Mouse (Mus musculus) limb, embryonic 12.5 days (tissue): ENCODE measurements around the gene B3gnt8. TPM values are rescaled to one million over a fixed set of nuclear protein-coding genes. Genes with fewer than 3 reads are reported as not detected.

Source experiments
- ATAC-seq: fragments of 200-750 bp; cut with Nextera tagmentation; 2 replicates; pipeline ENCODE4 v1.8.0; 2017; ENCODE audit warnings: low read depth, moderate TSS enrichment; ENCODE audit not compliant: insufficient number of reproducible peaks, insufficient read depth, low FRiP score, low TSS enrichment
- H3K27ac ChIP-seq: fragments of 300-500 bp; sonication (generic); 2 replicates; pipeline ENCODE4 v1.5.1; 2016; ENCODE audit warnings: mild to moderate bottlenecking, moderate library complexity
- H3K27me3 ChIP-seq: fragments of 300-500 bp; sonication (generic); 2 replicates; pipeline ENCODE4 v1.6.1; 2016; ENCODE audit warnings: mild to moderate bottlenecking, moderate library complexity
- H3K36me3 ChIP-seq: fragments of 300-500 bp; sonication (generic); 2 replicates; pipeline ENCODE4 v1.6.1; 2016; ENCODE audit warnings: mild to moderate bottlenecking, moderate library complexity
- H3K4me1 ChIP-seq: fragments of 300-500 bp; sonication (generic); replicated peaks from 2 replicates; pipeline ENCODE4 v1.6.1; 2016
- H3K4me2 ChIP-seq: fragments of 300-500 bp; sonication (generic); 2 replicates; pipeline ENCODE4 v1.6.1; 2016; ENCODE audit warnings: mild to moderate bottlenecking, moderate library complexity
- H3K4me3 ChIP-seq: fragments of 300-500 bp; sonication (generic); replicated peaks from 2 replicates; pipeline ENCODE4 v1.5.1; 2016; ENCODE audit warnings: mild to moderate bottlenecking
- H3K9ac ChIP-seq: fragments of 300-500 bp; sonication (generic); replicated peaks from 2 replicates; pipeline ENCODE4 v1.6.1; 2016; ENCODE audit warnings: mild to moderate bottlenecking, moderate library complexity
- H3K9me3 ChIP-seq: fragments of 300-500 bp; sonication (generic); 2 replicates; pipeline ENCODE4 v1.6.1; 2016; ENCODE audit warnings: mild to moderate bottlenecking, moderate library complexity
- WGBS: fragments of 180-500 bp; shearing (Covaris S2); methylation state at CpG from one replicate; pipeline ENCODE4 v1.1.7; 2016; 5-methylcytosine and 5-hydroxymethylcytosine counted together
- polyA plus RNA-seq: library from polyadenylated mRNA; unstranded; fragments of >200 nt; fragmentation: Nextera tagmentation; extraction: Ambion mirVana; gene quantifications from 2 replicates; pipeline ENCODE4 v1.2.1, GENCODE M21; 2016

The B3gnt8 gene
- polyA plus RNA-seq, 1 experiment from 2014 or later: 2.8 TPM

DNA sequence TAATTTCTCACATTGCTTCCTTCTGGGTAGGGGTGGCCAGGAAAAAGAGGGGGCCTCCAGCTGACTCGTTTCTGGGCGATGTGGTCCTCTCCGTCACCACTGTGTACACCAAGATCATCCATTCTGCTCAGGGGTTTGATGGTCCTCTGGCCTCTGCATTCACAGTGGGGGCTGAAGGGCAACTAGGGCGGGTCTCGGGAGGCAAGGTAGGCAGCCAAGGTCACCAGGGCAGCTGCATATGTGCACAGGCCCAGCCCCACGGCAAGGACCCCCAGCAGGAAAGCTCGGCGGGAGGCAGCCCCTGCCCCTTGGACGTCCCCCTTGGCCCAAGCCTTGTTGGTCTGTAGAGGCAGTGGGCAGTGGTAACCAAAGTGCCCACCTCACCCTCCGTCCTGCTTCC is 42.7 kb downstream of the B3gnt8 start:
- no peak overlapping the region for H3K4me2 ChIP-seq
- no peaks in the 10 kb centered on the region for H3K4me1 ChIP-seq
- H3K4me3 ChIP-seq: no peak overlapping the region
- WGBS: 85% methylated on average over 10 of the region's 10 CpGs
- no peak overlapping the region for H3K9ac ChIP-seq
- no peaks in the 10 kb centered on the region for H3K9me3 ChIP-seq
- no peak overlapping the region for H3K27ac ChIP-seq
- H3K27me3 ChIP-seq: peaks cover 18% of the 10 kb centered on the region
- ATAC-seq: no peak
- H3K36me3 ChIP-seq: peaks cover 53% of the 10 kb centered on the region

DNA sequence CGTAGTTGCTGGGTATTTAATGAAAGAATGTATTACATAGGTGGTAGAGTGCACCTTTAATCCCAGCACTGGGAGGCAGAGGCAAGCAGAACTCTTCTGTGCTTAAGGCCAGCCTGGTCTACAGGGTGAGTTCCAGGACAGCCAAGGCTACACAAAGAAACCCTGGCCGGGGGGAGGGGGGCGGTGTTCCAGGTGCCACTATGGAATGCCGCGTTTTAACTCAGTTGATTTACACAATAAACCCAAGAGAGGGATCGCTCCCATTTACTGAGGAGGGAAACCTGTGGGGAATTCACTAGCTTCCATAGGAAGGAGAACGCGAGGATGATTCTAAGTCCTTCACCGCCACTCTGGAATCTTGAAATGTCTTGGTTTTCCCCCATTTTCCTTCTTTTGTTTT is 43.2 kb downstream of the B3gnt8 start:
- H3K9me3 ChIP-seq: no peaks in the 10 kb centered on the region
- H3K4me3 ChIP-seq: no peak overlapping the region
- peaks cover 23% of the 10 kb centered on the region for H3K27me3 ChIP-seq
- 82% methylated on average over 9 of the region's 9 CpGs for WGBS
- H3K27ac ChIP-seq: no peak overlapping the region
- ATAC-seq: no peak
- H3K36me3 ChIP-seq: peaks cover 49% of the 10 kb centered on the region
- no peak overlapping the region for H3K9ac ChIP-seq
- peaks cover 3% of the 10 kb centered on the region for H3K4me1 ChIP-seq
- no peak overlapping the region for H3K4me2 ChIP-seq

DNA sequence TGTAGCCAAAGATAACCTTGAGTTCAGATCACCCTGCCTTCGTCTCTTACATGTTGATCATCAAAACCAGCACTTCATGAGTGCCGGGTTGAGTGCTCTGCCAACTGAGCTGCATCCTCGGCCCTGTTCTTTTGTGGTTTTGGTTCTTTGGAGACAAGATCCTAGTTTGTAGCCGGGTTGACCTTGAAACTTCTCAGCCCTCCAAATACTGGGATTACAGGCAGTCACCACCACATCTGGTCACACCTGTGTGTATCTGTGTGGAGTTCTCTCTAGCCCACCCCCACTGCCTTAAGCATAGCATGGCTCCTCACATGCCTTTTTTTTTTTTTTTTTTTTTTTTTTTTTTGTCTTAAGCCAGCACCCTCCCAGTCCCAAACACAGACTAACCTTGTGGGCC is 43.6 kb downstream of the B3gnt8 start:
- WGBS: 90% methylated on average over 4 of the region's 4 CpGs
- Histone ChIP-seq H3K4me3 (no peak overlapping the region), H3K4me2 (no peak overlapping the region), H3K4me1 (peaks cover 8% of the 10 kb centered on the region), H3K27me3 (peaks cover 28% of the 10 kb centered on the region), H3K36me3 (peaks cover 44% of the 10 kb centered on the region), H3K9me3 (no peaks in the 10 kb centered on the region), H3K9ac (no peak overlapping the region), H3K27ac (no peak overlapping the region)
- no peak for ATAC-seq

DNA sequence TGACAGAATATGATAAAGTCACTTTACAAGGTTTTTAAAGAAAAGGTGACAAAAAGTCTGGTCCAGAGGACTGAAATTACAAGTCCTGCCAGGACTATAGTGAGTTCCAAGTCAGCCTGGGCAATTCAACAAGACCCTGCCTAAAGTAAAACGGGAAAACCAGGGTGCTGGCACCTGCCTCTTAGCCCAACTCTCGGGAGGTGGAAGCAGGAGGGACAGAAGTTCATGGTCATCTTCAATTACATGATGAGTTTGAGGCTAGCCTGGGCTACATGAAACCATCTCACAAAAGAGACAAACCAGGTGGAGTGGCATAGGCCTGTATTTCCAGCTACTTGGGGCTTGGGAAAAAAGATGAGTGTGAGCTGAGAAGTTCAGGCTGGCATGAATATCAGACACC is 45.2 kb downstream of the B3gnt8 start:
- peaks cover 11% of the 10 kb centered on the region for H3K4me1 ChIP-seq
- no peak overlapping the region for H3K4me2 ChIP-seq
- no peak for ATAC-seq
- no peaks in the 10 kb centered on the region for H3K9me3 ChIP-seq
- 78% methylated on average over 2 of the region's 2 CpGs for WGBS
- H3K36me3 ChIP-seq: peaks cover 30% of the 10 kb centered on the region
- H3K4me3 ChIP-seq: no peak overlapping the region
- H3K9ac ChIP-seq: no peak overlapping the region
- H3K27ac ChIP-seq: no peak overlapping the region
- peaks cover 44% of the 10 kb centered on the region for H3K27me3 ChIP-seq

DNA sequence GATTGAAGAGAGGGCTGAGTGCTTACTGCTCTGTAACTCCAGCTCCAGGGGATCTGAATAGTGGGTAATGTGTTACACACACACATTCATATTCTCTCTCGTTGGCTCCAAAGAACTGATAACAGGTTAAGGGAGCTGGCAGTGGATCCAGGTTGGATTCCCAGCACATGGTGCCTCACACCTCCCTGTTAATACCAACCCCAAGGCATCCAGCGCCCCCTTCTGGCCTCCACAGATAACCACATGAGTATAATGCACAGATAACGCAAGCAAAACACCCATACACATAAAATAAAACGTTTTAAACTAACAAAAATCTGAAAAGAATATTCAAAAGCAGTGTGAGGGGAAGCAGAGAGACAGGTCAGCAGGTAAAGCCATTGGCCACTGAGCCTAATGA is 46.0 kb downstream of the B3gnt8 start:
- Histone ChIP-seq H3K27ac (no peak overlapping the region), H3K4me2 (no peak overlapping the region), H3K9me3 (no peaks in the 10 kb centered on the region), H3K9ac (no peak overlapping the region), H3K36me3 (peaks cover 23% of the 10 kb centered on the region), H3K4me1 (peaks cover 11% of the 10 kb centered on the region), H3K27me3 (peaks cover 48% of the 10 kb centered on the region), H3K4me3 (no peak overlapping the region)
- WGBS: 48% methylated on average over 4 of the region's 4 CpGs
- ATAC-seq: no peak

DNA sequence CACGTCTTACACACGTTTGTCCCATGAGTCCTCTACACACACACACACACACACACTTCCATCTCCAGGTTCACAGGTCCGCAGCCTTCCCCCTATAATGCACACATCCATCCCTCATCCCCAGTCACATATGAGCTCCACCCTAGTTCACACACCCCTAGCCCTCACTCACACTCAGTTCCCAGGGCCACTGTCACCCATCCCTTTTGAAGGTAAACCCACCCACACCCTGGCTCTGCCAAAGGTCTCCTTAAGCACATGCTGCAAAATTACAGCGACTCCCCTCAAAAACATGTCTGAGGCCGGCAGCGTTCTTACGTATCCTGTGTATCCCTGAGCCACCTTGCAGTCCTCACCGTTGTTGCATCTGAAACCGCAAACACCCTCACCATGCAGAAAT is 47.8 kb downstream of the B3gnt8 start:
- Histone ChIP-seq H3K4me1 (peaks cover 11% of the 10 kb centered on the region), H3K9ac (peak overlapping the region; percentile 40; the same call in 1 of the 2 replicates), H3K4me3 (peak overlapping the region; percentile 35), H3K4me2 (peak overlapping the region; percentile 58), H3K27ac (no peak overlapping the region), H3K36me3 (peaks cover 4% of the 10 kb centered on the region), H3K9me3 (no peaks in the 10 kb centered on the region), H3K27me3 (peaks cover 60% of the 10 kb centered on the region)
- no peak for ATAC-seq
- WGBS: 25% methylated on average over 9 of the region's 9 CpGs

DNA sequence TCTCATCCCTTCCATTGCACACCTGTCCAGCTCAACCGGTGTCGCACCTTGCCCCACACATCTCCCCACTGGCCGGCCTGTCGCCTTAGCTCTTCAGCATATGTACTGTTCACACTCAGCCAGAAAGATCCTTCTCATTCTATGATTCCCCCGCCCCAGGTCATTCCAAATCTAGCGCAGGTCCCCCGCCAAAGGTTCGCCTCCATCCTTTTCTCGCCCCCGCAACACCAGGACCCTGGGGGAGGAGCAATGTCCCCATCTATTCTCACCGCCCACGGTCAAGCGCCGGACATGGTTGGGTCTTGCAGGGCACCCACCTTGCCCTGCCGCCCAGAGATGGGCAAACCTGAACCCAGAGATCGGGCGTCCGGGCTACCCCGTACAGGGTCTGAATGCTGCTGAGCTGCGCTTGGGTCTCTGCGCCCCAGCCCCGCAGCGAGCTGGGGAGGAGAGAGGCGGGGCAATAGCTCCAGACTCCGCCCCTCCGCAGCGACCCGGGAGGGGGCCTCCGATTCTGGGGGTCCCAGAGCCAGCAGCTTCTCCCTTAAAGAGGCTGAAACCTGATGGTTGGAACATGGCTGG is 48.4 kb downstream of the B3gnt8 start, which contains the start of gene Tmem91:
Gene Tmem91 (minus strand): TSS at position 448 of the 582 bp plus-strand sequence.
- Histone ChIP-seq H3K9ac (peak within 1 kb of the TSS; percentile 40; the same call in 1 of the 2 replicates), H3K27ac (no peak within 1 kb of the TSS), H3K4me2 (peak within 1 kb of the TSS; percentile 58), H3K4me3 (peak within 1 kb of the TSS; percentile 35), H3K27me3 (peaks cover 63% of the 10 kb centered on the region), H3K9me3 (no peaks in the 10 kb centered on the region), H3K36me3 (no peaks in the 10 kb centered on the region), H3K4me1 (peaks cover 11% of the 10 kb centered on the region)
- no peak for ATAC-seq
- 3% methylated on average over 29 of the region's 29 CpGs for WGBS

DNA sequence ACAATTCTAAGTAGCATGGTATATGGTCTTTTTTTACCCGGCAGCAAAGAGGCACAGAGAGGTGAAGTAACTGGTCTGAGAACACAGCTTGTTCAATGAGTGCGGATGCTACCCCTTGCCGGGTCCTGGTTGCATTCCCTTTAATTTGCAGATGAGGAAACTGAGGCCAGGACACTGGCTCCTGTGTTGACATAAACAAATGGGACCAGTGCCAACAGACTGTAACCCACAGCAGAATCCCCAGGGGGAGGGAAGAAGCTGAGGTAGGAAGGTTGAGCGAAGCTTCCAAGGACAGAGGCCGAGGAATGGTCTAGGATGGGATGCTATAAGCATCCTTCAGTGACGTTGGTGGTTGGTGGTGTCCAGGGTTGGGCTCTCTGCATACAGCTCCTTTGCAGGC is 49.0 kb downstream of the B3gnt8 start:
- H3K9me3 ChIP-seq: no peaks in the 10 kb centered on the region
- H3K36me3 ChIP-seq: no peaks in the 10 kb centered on the region
- H3K4me2 ChIP-seq: peak overlapping the region; percentile 58
- peaks cover 11% of the 10 kb centered on the region for H3K4me1 ChIP-seq
- no peak overlapping the region for H3K9ac ChIP-seq
- peak overlapping the region; percentile 35; the same call in 1 of the 2 replicates for H3K4me3 ChIP-seq
- WGBS: 45% methylated on average over 6 of the region's 6 CpGs
- H3K27ac ChIP-seq: no peak overlapping the region
- H3K27me3 ChIP-seq: peaks cover 63% of the 10 kb centered on the region
- no peak for ATAC-seq

DNA sequence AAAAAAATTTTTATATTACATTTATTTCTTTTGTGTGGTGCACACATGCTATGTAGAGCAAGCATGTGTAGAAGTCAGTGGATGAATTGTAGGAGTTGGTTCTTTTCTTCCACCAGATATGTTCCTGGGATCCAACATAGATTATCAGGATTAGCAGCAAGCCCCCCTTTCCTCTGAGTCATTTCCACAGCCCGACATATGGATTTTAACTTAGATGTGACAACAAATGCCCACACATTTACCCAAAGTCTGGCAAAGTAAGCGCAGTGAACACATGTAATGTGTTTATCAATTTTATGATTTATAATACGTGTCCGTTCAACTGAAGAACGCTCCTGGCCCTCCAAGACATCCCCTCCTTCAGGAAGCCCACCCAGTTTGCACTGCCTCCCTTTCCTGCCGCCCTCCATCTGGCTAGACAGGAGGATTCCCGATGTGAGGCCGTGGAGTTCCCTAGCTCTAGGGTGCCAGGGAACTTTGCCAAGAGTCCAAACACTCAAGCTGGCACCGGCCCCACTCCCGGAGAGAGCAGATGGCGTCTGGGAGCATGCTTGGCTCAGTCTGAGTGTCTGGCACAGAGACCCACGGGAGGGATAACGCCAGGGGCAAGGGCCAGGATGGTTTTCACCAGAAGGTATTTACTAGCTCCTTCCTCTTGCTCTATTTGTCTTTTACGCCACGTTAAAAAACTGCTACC is 49.8 kb downstream of the B3gnt8 start:
- no peak for ATAC-seq
- H3K27me3 ChIP-seq: peaks cover 63% of the 10 kb centered on the region
- no peak overlapping the region for H3K4me2 ChIP-seq
- H3K27ac ChIP-seq: no peak overlapping the region
- H3K9me3 ChIP-seq: no peaks in the 10 kb centered on the region
- H3K36me3 ChIP-seq: no peaks in the 10 kb centered on the region
- H3K9ac ChIP-seq: no peak overlapping the region
- peaks cover 12% of the 10 kb centered on the region for H3K4me1 ChIP-seq
- 76% methylated on average over 15 of the region's 15 CpGs for WGBS
- no peak overlapping the region for H3K4me3 ChIP-seq

DNA sequence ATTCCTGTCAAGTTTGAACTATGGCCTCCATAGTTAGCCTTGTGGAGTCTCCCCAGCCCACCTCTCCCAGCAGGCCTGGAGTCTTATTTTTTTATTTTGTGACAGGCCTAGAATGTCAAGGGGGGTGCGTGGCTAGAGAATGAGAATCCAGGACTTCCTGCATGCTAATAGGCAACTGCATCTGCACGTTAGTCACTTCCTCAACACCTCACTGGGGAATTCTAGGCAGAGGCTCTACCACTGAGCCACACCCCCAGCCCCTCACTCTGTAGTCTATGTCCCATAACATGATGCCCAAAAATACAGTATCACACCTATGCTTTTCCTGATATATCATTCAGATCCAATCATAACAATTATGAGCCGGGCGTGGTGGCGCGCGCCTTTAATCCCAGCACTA is 50.6 kb downstream of the B3gnt8 start:
- peaks cover 63% of the 10 kb centered on the region for H3K27me3 ChIP-seq
- WGBS: 89% methylated on average over 7 of the region's 7 CpGs
- ATAC-seq: no peak

DNA sequence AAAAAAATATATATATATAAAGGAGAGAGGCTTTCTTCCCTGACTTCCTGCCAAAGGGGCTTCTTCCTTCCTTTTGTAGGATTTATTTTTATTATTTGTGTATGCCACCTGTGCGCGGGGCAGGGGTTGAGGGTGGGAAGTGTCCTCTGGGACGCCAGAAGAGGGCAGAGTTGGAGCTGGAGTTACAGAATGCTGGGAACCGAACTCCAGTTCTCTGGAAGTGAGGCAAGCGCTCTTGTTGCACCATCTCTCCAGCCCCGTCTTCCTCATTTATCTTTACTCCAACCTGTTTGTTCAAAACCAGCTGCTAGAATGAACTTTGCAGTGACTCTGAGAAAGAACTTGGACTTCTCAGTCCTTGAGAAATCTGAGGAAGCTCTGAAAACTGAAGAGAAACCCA is 53.5 kb downstream of the B3gnt8 start:
- 0 out of 2 replicates have a peak overlapping the region, but pooled peaks have one; percentile 94 for H3K27ac ChIP-seq
- H3K9ac ChIP-seq: no peak overlapping the region
- peak overlapping the region; percentile 59 for H3K4me2 ChIP-seq
- 14% methylated on average over 6 of the region's 6 CpGs for WGBS
- H3K27me3 ChIP-seq: peaks cover 41% of the 10 kb centered on the region
- H3K9me3 ChIP-seq: no peaks in the 10 kb centered on the region
- no peaks in the 10 kb centered on the region for H3K36me3 ChIP-seq
- peaks cover 9% of the 10 kb centered on the region for H3K4me1 ChIP-seq
- peak overlapping the region; percentile 61 for H3K4me3 ChIP-seq
- no peak for ATAC-seq

More for the DNA sequence above, 50.6 kb downstream of the B3gnt8 start:
- Histone ChIP-seq H3K27ac (no peak overlapping the region), H3K4me3 (no peak overlapping the region), H3K36me3 (no peaks in the 10 kb centered on the region), H3K4me2 (no peak overlapping the region), H3K4me1 (peaks cover 16% of the 10 kb centered on the region), H3K9ac (no peak overlapping the region), H3K9me3 (no peaks in the 10 kb centered on the region)
